Mouse (Mus musculus): ENCODE data around the gene Prpf40b.

- TF ChIP-seq EP300 (IDR thresholded peaks at IDR 0.05) (no peak), CTCF (IDR thresholded peaks at IDR 0.05) (no peak)
Measured at GRCm38 (mm10) chr15:99264363-99264762, 30.5 kb upstream of the Prpf40b start.
